ENCODE assay signal across 14 mouse cellular contexts in genomic region chr4:137794178-137794900, GRCm38 (mm10). TPM values are rescaled to one million over a fixed set of nuclear protein-coding genes. Genes with fewer than 3 reads are reported as not detected.
DNase-seq lines count a peak whose midpoint lies in the region; ATAC-seq and TF ChIP-seq lines count a peak whose summit lies in the region.
"Had no signal": no experiment of that assay in that cellular context is flagged by ENCODE, and none has a peak within 500 bp of the region (broad histone marks: within the 10 kb centered on the region; RNA-seq: fewer than 3 reads in every experiment).

No protein-coding gene starts in this region.

- H3K36me3 ChIP-seq in forebrain, embryonic 11.5 days (ENCODE audit: control insufficient read depth, insufficient read depth, low read length) = no peaks in the 10 kb centered on the region
- no peaks in the 10 kb centered on the region for H3K36me3 ChIP-seq in forebrain, embryonic 16.5 days (ENCODE audit: control insufficient read depth, insufficient read depth)
- no peaks in the 10 kb centered on the region for H3K36me3 ChIP-seq in kidney, postnatal 0 days (ENCODE audit: insufficient read depth, low read length)
- no peaks in the 10 kb centered on the region for H3K36me3 ChIP-seq in liver, adult 2 months (ENCODE audit: control insufficient read depth, insufficient read depth, low read length)

- H3K4me3 ChIP-seq in forebrain, embryonic 11.5 days (ENCODE audit: low read depth, low read length) = no peak overlapping the region
- H3K4me3 ChIP-seq in forebrain, embryonic 16.5 days (replicated peaks; ENCODE audit: low read length) = no peak overlapping the region
- H3K4me3 ChIP-seq in kidney, postnatal 0 days (replicated peaks; ENCODE audit: low read depth, low read length) = no peak overlapping the region
- H3K4me3 ChIP-seq in liver, adult 2 months (ENCODE audit: insufficient read depth, low read depth, low read length) = no peak overlapping the region
- H3K4me3 ChIP-seq: myocyte had no signal

- no peak for TF ChIP-seq POLR2A in liver, adult 2 months (IDR thresholded peaks at IDR 0.05; ENCODE audit: extremely low read depth, insufficient read depth, low read length)

- H3K79me2 ChIP-seq in liver, adult 2 months (ENCODE audit: control insufficient read depth, insufficient read depth, low read length) = no peaks in the 10 kb centered on the region

- 84% methylated on average over 13 of the region's 13 CpGs for WGBS in forebrain, embryonic 11.5 days
- 71% methylated on average over 13 of the region's 13 CpGs for WGBS in forebrain, embryonic 16.5 days
- WGBS in kidney, postnatal 0 days = 77% methylated on average over 13 of the region's 13 CpGs
- 40% methylated on average over 13 of the region's 13 CpGs for WGBS in liver, adult 2 months

- DNase-seq in forebrain, embryonic 11.5 days (ENCODE audit: low spot score) = peak; percentile 42
- no peak for DNase-seq in kidney, postnatal 0 days (ENCODE audit: low spot score)
- no peak for DNase-seq in kidney, adult 18-20 months
- peak; percentile 95 for DNase-seq in liver, adult 2 months (ENCODE audit: extremely low read depth, low read depth, low spot score)
- DNase-seq in adipocyte (ENCODE audit: low spot score) = no peak
- no peak for DNase-seq in layer of hippocampus, adult 9-10 months (ENCODE audit: low spot score)
- no peak for DNase-seq in cerebellum, postnatal 25 days
- DNase-seq: cerebellum, postnatal 14 days; forebrain, postnatal 0 days had no signal

- peaks cover 6% of the 10 kb centered on the region; the same call in 1 of the 2 replicates for H3K27me3 ChIP-seq in forebrain, embryonic 11.5 days (ENCODE audit: control insufficient read depth, insufficient read depth, low read length)
- peaks cover 4% of the 10 kb centered on the region; the same call in 1 of the 2 replicates for H3K27me3 ChIP-seq in forebrain, embryonic 16.5 days (replicated peaks; ENCODE audit: control insufficient read depth, insufficient read depth, low read length)
- no peaks in the 10 kb centered on the region for H3K27me3 ChIP-seq in kidney, postnatal 0 days (ENCODE audit: insufficient read depth, low read length)
- no peaks in the 10 kb centered on the region for H3K27me3 ChIP-seq in liver, adult 2 months (ENCODE audit: control insufficient read depth, insufficient read depth, low read length)

- H3K9ac ChIP-seq in forebrain, embryonic 11.5 days (ENCODE audit: low read length) = no peak overlapping the region
- no peak overlapping the region for H3K9ac ChIP-seq in forebrain, embryonic 16.5 days (replicated peaks; ENCODE audit: low read depth, low read length)
- H3K9ac ChIP-seq in kidney, postnatal 0 days (ENCODE audit: low read depth, low read length) = no peak overlapping the region
- H3K9ac ChIP-seq in liver, adult 2 months (ENCODE audit: low read depth, low read length) = peak overlapping the region; percentile 19
- H3K9ac ChIP-seq: forebrain, postnatal 0 days; hindbrain, embryonic 14.5 days had no signal

- peaks cover 18% of the 10 kb centered on the region for H3K4me1 ChIP-seq in forebrain, embryonic 11.5 days (replicated peaks; ENCODE audit: control insufficient read depth, insufficient read depth, low read length)
- peaks cover 12% of the 10 kb centered on the region for H3K4me1 ChIP-seq in forebrain, embryonic 16.5 days (replicated peaks; ENCODE audit: control insufficient read depth, insufficient read depth, low read length)
- peaks cover 13% of the 10 kb centered on the region; the same call in 1 of the 2 replicates for H3K4me1 ChIP-seq in kidney, postnatal 0 days (replicated peaks; ENCODE audit: insufficient read depth, low read length)
- H3K4me1 ChIP-seq in liver, adult 2 months (ENCODE audit: control insufficient read depth, insufficient read depth, low read length) = peaks cover 14% of the 10 kb centered on the region

- no peak for ATAC-seq in forebrain, embryonic 11.5 days (replicated peaks; ENCODE audit: low FRiP score)
- ATAC-seq in forebrain, embryonic 16.5 days = no peak
- peak; percentile 65 for ATAC-seq in kidney, postnatal 0 days (replicated peaks; ENCODE audit: low FRiP score, low read depth)
- ATAC-seq: forebrain, postnatal 0 days; intestine, postnatal 0 days; lung, postnatal 0 days had no signal

- H3K4me2 ChIP-seq in forebrain, embryonic 11.5 days (ENCODE audit: low read depth, low read length, severe bottlenecking) = no peak overlapping the region
- no peak overlapping the region for H3K4me2 ChIP-seq in forebrain, embryonic 16.5 days (ENCODE audit: low read length)
- H3K4me2 ChIP-seq in kidney, postnatal 0 days (ENCODE audit: low read length) = no peak overlapping the region
- H3K4me2 ChIP-seq: hindbrain, embryonic 14.5 days had no signal

- no peak overlapping the region for H3K27ac ChIP-seq in forebrain, embryonic 11.5 days (ENCODE audit: low read depth, low read length)
- no peak overlapping the region for H3K27ac ChIP-seq in forebrain, embryonic 16.5 days (ENCODE audit: low read length)
- H3K27ac ChIP-seq in kidney, postnatal 0 days = no peak overlapping the region
- peak overlapping the region; percentile 71 for H3K27ac ChIP-seq in liver, adult 2 months (replicated peaks; ENCODE audit: insufficient read depth, low read depth, low read length)
- H3K27ac ChIP-seq: hindbrain, embryonic 14.5 days had no signal

- no peak for TF ChIP-seq CTCF in kidney, postnatal 0 days (IDR thresholded peaks at IDR 0.05; ENCODE audit: low read depth)
- TF ChIP-seq CTCF in liver, adult 2 months (IDR thresholded peaks at IDR 0.05; ENCODE audit: low read depth, low read length) = peak; percentile 23; the same call in 1 of the 2 replicates

- H3K9me3 ChIP-seq in forebrain, embryonic 11.5 days (ENCODE audit: control insufficient read depth, low read length) = no peaks in the 10 kb centered on the region
- H3K9me3 ChIP-seq in forebrain, embryonic 16.5 days (ENCODE audit: control insufficient read depth, low read length) = no peaks in the 10 kb centered on the region
- H3K9me3 ChIP-seq in kidney, postnatal 0 days (replicated peaks; ENCODE audit: low read length) = no peaks in the 10 kb centered on the region

RNA-seq across cellular contexts. Expression of gene Alpl, which starts 1.8 kb away (rescaled TPM):
- polyA plus RNA-seq in forebrain, embryonic 11.5 days (2014; fragmentation: Nextera tagmentation; extraction: Ambion mirVana) = 16.1 and 18.1 TPM in 2 replicates
- polyA plus RNA-seq in forebrain, embryonic 16.5 days (2015; fragmentation: Nextera tagmentation; extraction: Ambion mirVana) = 7.6 and 10.5 TPM in 2 replicates
- 34.3 and 37.5 TPM in 2 replicates for polyA plus RNA-seq in kidney, postnatal 0 days (2015; fragmentation: Nextera tagmentation; extraction: Ambion mirVana)
- total RNA-seq in liver, adult 2 months (2014; rRNA removed) = 5.1 and 6.9 TPM in 2 replicates
- polyA plus RNA-seq in liver, adult 2 months (2012; rRNA removed) = 7.3 and 10.0 TPM in 2 replicates

Comparison
In these comparisons a context has a peak if more than half of its experiments do, and no peak if none do; other contexts are left out.
1. DNase-seq: peak in forebrain, embryonic 11.5 days (single experiment) and liver, adult 2 months (single experiment); none in kidney, postnatal 0 days (single experiment), kidney, adult 18-20 months (single experiment), adipocyte (single experiment), layer of hippocampus, adult 9-10 months (single experiment) and cerebellum, postnatal 25 days (0 of 2).